Mouse (Mus musculus): ENCODE data around the gene B3galt1.

The B3galt1 gene

DNA sequence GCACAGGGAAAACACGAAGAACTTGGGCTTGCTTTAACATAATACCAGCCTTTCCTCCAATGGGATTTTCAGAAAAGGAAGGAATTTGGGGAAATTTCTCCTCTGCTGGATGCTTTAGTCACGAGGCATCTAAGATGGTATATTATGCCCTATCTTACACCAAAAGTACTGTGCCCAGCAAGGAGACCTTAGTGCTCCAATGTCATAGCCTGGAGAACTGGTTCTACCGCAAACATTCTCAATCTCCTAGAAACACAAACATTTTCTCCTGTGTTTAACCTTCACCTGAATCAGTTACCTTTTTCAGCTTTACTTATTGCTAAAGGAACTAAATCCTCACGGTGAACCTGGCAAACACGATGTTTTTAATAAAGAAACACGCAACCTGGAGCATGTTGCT is 486.8 kb downstream of the B3galt1 start:
- DNase-seq (ENCODE audit: low read depth, low spot score): no peak

DNA sequence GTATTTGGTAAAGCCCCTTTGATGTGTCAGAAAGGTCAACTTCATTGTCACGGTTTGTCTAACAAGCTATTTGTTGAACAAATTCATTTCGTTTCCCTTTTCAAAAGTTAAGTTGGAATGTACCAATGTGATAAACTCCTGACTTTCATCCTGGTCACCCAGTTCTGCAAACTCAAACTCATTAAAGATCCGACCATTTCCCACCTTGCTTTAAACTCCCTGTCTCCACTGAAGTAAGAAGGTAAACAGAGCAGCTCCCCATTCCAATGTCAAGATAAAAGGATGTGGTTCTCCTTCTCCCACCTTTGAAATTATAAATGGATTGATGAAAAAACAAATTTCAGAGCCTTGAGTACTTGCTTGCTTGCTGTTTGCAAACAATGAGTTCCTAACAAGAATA is 487.6 kb downstream of the B3galt1 start:
- no peak for DNase-seq (ENCODE audit: low read depth, low spot score)

DNA sequence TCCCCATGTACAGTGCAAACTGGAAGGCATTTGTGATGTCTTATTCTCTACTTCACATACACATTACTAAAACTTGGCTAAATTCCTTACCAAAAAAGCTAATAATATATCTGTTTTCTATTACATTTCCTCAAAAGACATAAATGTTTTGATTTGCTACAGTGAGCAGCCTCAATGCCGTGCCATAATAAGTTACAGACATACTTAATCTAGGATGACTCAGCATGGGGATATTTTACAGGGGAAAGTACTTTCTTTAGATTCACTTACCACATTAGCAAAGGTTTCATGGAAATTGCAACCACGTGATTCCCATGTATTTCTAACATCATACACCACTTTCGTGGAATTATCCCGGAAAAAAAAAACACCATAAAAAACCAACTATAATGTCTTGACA is 495.7 kb downstream of the B3galt1 start:
- no peak for DNase-seq (ENCODE audit: low read depth, low spot score)

DNA sequence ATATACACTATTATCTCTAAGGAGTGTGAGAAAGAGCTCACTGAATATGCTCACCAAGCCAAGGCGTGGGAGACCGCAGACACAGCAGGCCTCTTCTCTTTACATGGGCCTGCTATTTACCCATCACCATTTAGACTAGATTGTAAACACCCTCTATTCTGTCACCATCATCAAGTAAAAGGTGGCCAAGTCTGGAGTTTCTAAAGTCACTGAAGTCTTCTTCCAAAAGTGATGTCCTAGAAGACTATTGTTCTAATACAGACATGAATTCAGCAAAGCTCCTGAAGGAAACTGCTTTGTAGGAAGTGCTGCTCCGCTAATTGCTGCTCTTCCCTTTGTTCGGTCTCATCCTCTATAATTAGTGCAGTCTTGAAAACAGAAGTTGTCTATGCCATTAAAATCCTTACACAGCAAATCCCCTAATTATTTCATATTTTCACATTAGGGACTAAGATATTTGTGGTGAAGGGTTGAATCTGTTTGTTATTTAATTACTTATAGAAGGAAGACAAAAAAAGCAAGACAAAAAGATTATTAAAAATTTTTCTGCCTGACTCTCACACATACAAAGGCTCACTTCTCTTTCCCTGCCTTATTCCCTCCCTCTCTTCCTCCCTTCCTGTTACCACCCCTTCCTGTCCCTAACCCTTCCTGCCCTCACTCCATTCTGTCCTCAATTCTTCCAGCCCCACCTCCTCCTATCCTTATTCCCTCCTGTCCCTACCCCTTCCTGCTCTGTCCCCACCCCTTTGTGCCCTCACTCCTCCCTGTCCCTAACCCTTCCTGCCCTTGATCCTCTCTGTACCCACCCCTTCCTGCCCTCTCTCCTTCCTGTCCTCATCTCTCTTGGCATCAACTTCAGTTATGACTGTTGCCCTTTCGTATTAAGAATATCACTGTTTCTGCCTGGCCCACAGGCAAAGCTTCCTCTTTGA is 514.0 kb downstream of the B3galt1 start:
- no peak for DNase-seq (ENCODE audit: low read depth, low spot score)

DNA sequence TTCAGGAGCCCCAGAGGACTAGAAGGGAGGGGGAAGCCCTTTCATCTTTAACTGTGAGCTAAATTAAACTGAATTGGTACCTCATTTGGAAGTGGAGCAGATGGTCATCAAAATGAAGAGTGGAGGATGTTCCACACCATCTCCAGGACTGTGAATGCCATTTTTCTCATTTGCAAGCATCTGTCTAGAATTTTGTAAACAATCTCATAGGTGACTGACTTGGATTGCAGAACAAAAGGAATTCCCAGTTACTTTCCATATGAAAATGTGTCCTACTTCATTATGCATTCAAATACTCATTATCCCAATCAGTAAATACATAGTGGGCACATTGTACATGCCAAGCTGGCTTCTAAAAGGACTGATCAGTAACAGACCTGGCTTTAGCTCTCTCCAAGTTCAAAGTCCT is 515.2 kb downstream of the B3galt1 start:
- no peak for DNase-seq (ENCODE audit: low read depth, low spot score)

DNA sequence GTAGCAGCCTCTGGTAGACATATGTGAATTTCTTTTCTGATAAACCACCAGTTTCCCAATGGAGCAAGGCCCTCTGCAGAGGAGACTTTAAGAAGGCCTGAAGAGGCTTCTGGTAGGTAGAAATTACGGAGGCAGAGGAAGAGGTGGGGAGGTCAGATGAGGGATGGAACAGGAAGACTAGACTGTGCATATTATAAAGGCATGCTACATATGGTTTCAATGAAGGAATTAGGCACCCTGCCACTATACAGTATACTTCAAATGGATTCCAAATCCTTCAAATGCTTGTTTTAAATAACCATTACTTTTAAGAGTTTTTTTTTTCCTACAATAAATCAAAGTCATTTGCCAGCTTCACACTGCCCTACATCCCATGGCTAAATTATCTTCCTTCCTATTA is 518.8 kb downstream of the B3galt1 start:
- DNase-seq (ENCODE audit: low read depth, low spot score): no peak

DNA sequence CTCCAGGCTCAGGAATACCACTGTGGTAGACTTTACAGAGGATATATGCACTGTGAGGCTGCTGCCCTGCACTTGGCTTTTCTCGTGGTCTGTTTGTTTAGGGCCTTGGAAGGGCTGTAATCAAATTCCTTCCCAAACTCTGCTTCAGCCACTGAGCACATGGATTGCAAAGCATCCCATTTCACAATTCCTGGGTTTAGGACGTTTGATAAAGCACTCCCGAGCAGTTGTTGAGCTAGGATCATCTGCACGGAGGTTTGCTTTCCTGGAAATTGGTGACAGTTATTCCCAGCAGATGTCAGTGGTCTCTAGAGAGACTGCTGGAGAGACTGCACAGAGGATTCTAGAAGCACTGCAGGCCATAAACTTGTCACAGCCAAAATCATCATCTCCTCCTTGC is 520.4 kb downstream of the B3galt1 start:
- DNase-seq (ENCODE audit: low read depth, low spot score): no peak

DNA sequence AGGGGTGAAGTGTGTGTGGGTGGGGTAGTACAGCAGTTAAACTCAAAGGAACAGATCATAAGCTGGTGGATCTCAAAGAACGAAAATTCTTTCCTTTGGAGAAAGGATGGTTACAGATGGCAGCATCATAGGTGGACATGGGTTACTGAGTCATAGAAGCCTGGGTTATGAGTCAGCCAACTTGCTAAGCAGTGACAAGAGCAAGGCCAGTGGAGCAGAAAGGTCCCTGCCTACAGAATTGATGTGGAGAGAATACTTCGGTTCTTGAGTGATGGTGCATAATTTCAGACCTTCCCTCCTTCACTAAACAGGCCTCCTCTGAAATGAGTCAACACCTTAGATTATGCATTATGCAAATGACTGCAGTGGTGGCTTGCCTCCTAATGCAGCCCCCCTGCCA is 525.9 kb downstream of the B3galt1 start:
- DNase-seq (ENCODE audit: low read depth, low spot score): no peak

DNA sequence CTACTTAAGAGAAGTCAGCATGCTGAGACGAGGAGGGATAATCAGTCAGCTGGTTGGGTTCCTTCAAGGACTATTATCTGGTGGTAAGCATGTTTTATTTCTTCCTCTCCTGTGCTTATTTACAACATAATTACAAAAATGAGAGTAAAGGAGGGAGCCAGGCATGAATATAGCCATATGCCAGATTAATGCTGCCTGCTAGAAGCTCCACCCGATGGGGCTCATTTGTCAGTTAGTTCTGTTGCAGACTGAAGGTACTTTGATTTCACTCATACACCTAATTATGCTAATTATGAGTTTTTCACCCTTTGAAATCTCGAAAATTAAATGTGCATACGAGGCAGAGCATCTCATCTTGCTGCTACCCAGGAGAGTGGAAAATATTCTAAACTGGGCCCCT is 539.0 kb downstream of the B3galt1 start:
- no peak for DNase-seq (ENCODE audit: low read depth, low spot score)

DNA sequence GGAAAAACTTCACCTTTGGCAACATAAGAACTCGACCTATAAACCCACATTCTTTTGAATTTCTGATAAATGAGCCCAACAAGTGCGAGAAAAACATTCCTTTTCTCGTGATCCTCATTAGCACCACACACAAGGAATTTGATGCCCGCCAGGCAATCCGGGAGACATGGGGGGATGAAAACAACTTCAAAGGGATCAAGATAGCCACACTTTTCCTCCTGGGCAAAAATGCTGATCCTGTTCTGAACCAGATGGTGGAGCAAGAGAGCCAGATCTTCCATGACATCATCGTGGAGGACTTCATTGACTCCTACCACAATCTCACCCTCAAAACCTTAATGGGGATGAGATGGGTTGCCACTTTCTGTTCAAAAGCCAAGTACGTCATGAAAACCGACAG is 552.4 kb downstream of the B3galt1 start:
- DNase-seq (ENCODE audit: low read depth, low spot score): no peak

DNA sequence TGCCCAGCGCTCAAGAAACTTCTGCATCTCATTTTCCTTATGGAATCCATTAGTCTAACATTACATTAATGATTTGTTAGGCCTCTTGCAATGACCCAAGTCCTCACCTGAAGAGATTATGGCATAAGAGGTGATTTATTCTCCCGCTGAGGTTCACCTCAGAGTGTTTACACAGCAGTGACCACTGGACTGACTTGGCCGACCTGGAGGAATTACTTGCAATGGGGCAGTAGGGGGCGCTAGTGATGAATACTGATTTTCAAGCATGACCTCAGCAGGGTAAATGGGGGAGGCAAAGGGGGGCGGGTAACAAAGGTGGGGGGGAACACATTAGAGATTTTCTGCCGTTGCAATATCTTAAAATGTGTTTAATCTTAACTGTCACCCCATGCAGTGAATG is 559.1 kb downstream of the B3galt1 start:
- peak; percentile 57 for DNase-seq (ENCODE audit: low read depth, low spot score)

DNA sequence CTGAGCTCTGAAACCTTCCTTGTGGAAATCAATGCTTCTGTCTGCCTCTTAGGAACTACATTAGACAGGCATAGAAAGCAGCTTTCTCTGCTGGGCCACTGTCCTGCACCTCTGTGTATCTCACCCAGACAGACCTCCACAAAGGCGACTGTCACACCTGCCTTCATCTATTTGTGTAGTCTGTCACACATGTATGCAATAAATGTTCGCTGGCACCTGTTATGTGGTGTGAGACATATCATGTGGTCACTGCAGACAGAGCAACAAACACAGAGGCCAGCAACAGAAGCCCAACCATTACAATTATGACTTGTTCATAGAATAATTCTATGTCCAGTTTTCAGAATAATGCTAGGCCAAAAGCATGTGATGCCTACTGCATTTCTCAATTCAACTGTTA is 575.4 kb downstream of the B3galt1 start:
- DNase-seq (ENCODE audit: low read depth, low spot score): no peak

DNA sequence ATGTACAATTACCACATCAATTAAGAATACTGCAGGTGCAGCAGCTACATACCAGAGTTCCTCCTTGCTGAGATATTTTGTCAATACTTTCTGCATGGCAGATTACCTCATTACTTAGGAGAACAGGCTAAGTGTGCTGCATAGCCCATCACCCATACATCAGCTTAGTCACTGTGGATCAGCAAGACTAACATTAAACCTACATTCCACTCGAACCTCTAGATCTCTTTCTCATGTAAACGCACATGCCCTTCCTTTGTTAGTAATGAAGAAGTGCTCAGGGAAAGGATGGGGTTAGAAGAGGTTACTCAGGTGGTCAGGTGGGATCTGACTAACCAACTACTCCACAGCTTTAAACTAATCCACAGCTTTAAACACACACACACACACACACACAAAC is 577.6 kb downstream of the B3galt1 start:
- DNase-seq (ENCODE audit: low read depth, low spot score): no peak

DNA sequence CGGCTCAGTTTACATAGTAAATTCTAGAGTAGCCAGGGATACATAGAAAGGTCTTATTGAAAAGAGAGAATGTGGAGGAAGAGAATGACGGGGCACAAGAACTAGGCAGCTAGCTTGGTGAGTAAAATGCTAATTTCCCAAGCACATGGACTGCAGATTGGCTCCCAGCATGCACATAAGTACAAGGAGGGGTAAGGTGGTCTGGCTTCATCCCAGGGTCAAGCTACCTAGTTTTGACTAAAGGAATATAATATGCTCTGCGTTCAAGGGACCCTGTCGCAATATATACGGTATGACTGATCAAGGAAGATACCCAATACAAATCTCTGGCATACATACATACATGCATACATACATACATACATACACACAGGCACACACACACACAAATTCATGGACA is 594.1 kb downstream of the B3galt1 start:
- no peak for DNase-seq (ENCODE audit: low read depth, low spot score)

DNA sequence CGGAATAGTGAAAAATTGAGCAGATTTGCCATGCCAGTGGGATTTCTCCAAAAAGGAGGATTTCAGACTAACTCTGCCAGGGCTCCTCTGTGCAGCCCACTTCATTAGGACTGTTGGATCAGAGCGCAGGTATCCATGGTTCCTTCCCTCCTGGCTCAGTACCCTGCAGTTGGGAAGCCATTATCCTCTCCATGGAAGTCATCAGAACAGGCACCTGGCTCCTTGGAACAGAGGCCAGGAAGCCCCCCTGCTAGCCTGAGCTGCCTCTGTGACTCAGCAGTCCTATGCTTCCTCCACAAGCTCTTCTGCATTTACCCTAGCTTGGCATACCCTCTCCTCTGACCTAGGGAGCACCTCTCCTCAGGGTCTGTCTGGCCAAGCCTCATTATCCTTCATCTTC is 594.9 kb downstream of the B3galt1 start:
- no peak for DNase-seq (ENCODE audit: low read depth, low spot score)

DNA sequence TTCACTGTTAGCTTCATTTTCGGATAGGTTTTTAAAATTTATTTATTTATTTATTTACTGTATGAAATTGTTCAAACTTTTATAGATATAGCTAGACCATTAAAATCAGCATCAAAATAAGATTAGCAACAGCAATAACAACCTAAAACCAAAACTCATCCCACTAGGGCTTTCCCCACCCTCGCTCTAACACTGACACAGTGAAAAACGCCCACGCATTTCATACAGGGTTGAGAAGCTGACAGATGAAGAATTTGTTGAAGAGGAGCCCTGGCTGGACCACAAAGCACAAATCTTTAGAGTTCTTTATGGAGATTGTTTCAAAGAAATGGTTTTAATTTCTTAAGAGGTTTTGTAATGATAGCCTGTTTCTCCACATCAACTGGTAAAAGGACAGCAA is 596.3 kb downstream of the B3galt1 start:
- no peak for DNase-seq (ENCODE audit: low read depth, low spot score)

DNA sequence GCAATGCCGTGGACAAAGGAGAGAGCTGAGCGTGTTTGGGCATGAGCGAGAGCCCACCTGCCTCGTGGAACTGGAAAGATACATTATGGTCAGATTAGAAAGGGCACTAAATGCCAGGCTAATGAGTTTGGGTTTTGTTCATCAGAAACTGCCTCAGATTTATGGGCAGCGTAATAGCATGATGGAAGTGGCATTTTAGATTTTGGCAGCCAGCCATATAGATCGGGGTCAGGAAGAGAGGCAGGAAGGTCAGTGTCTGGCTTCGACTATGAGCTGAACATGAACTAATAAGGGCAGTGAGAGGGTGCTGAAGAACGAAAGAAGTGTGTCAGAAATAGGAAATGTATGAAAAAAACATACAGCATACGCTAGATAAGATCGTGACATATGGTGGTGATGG is 605.6 kb downstream of the B3galt1 start:
- no peak for DNase-seq (ENCODE audit: low read depth, low spot score)
